Mouse (Mus musculus): Measurements from ENCODE around the gene Fabp3. TPM values are rescaled to one million over a fixed set of nuclear protein-coding genes. Genes with fewer than 3 reads are reported as not detected.

The Fabp3 gene
- polyA plus RNA-seq, 1 experiment: 222 TPM

DNA sequence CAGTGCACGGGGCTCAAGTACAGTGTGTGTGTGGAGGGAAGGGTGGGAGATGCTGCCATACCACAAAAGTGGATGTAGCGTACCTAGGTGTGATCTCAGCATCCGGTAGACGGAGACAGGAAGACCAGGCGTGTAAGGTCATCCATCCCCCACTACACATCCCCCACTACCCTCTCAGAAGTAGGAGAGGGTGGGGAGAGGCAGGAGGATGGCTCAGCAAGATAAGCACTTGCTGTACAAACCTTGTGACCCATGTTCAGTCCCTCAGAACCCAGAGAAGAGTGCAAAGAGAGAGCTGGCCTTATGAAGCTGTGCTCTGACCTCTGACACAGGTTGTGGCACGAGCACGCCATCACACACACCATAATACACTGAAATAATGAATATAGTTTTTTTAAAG is 13.2 kb downstream of the Fabp3 start:
- no peak overlapping the region for H3K27ac ChIP-seq (ENCODE audit: control insufficient read depth, insufficient read depth, low read length)
- H3K36me3 ChIP-seq (ENCODE audit: control insufficient read depth, insufficient read depth, low read length): peaks cover 22% of the 10 kb centered on the region
- TF ChIP-seq CTCF (IDR thresholded peaks at IDR 0.05; ENCODE audit: borderline replicate concordance, control insufficient read depth, extremely low read depth, insufficient read depth, low read length, poor library complexity) (no peak), POLR2A (IDR thresholded peaks at IDR 0.05; ENCODE audit: control insufficient read depth, extremely low read depth, insufficient read depth, low read length, poor library complexity) (no peak)
- H3K27me3 ChIP-seq (ENCODE audit: control insufficient read depth, insufficient read depth, low read length): no peaks in the 10 kb centered on the region
- DNase-seq: no peak
- no peak overlapping the region for H3K4me3 ChIP-seq (ENCODE audit: control insufficient read depth, insufficient read depth, low read length)
- 94% methylated on average over 7 of the region's 7 CpGs for WGBS
- no peaks in the 10 kb centered on the region; the same call in 1 of the 2 replicates for H3K4me1 ChIP-seq (replicated peaks; ENCODE audit: control insufficient read depth, insufficient read depth, low read length)

GRCm38 (mm10) chr4:130322567-130322966 is 14.2 kb downstream of the Fabp3 start:
- no peak for DNase-seq
- H3K4me1 ChIP-seq (replicated peaks; ENCODE audit: control insufficient read depth, insufficient read depth, low read length): no peaks in the 10 kb centered on the region
- H3K27ac ChIP-seq (ENCODE audit: control insufficient read depth, insufficient read depth, low read length): no peak overlapping the region
- H3K4me3 ChIP-seq (ENCODE audit: control insufficient read depth, insufficient read depth, low read length): no peak overlapping the region
- H3K27me3 ChIP-seq (ENCODE audit: control insufficient read depth, insufficient read depth, low read length): no peaks in the 10 kb centered on the region
- H3K36me3 ChIP-seq (ENCODE audit: control insufficient read depth, insufficient read depth, low read length): peaks cover 22% of the 10 kb centered on the region
- WGBS: 90% methylated on average over 7 of the region's 7 CpGs
- TF ChIP-seq CTCF (IDR thresholded peaks at IDR 0.05; ENCODE audit: borderline replicate concordance, control insufficient read depth, extremely low read depth, insufficient read depth, low read length, poor library complexity): no peak
- TF ChIP-seq POLR2A (IDR thresholded peaks at IDR 0.05; ENCODE audit: control insufficient read depth, extremely low read depth, insufficient read depth, low read length, poor library complexity): no peak

DNA sequence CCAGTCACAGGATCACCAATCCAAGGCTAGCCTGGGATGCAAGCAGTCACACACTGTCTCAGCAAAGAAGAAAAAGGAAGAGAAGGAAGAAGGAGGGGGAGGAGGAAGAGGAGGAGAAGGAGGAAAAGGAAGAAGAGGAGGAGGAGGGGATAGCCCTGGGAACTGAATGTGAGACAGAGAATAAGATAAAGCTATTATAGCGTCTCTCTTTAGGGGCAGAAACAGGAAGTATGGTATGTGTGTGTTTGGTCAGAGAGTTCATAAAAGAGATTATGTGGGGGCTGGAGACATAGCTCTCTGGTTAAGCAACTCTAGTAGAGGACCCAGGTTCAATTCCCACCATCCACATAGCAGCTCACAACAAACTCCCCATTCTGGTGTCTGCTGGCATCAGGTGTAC is 14.8 kb downstream of the Fabp3 start:
- Histone ChIP-seq H3K27me3 (ENCODE audit: control insufficient read depth, insufficient read depth, low read length) (no peaks in the 10 kb centered on the region), H3K36me3 (ENCODE audit: control insufficient read depth, insufficient read depth, low read length) (peaks cover 22% of the 10 kb centered on the region), H3K4me3 (ENCODE audit: control insufficient read depth, insufficient read depth, low read length) (no peak overlapping the region), H3K4me1 (replicated peaks; ENCODE audit: control insufficient read depth, insufficient read depth, low read length) (no peaks in the 10 kb centered on the region), H3K27ac (ENCODE audit: control insufficient read depth, insufficient read depth, low read length) (no peak overlapping the region)
- no peak for DNase-seq
- WGBS: 71% methylated on average over 1 of the region's 1 CpGs
- TF ChIP-seq CTCF (IDR thresholded peaks at IDR 0.05; ENCODE audit: borderline replicate concordance, control insufficient read depth, extremely low read depth, insufficient read depth, low read length, poor library complexity) (no peak), POLR2A (IDR thresholded peaks at IDR 0.05; ENCODE audit: control insufficient read depth, extremely low read depth, insufficient read depth, low read length, poor library complexity) (no peak)

DNA sequence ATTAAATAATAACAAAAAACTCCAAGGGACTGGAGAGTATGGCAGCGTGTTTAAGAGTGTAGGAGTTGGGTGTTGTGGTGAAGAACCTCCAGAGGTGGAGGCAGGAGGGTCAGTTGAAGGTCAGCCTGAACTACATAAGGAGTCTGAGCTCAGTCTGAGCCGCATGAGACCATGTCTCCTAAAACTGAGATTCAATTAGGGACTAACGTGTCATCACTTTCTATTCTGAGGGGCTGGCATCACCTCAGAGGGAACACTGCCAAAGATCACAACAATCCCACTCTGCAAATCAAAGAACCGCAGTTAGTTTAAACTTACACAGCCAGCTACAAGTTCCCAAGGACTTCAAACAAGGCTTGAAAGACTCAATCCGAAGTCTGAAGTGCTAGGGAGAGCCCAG is 15.2 kb downstream of the Fabp3 start:
- peaks cover 22% of the 10 kb centered on the region for H3K36me3 ChIP-seq (ENCODE audit: control insufficient read depth, insufficient read depth, low read length)
- WGBS: 95% methylated on average over 5 of the region's 5 CpGs
- H3K4me1 ChIP-seq (replicated peaks; ENCODE audit: control insufficient read depth, insufficient read depth, low read length): no peaks in the 10 kb centered on the region
- H3K27me3 ChIP-seq (ENCODE audit: control insufficient read depth, insufficient read depth, low read length): no peaks in the 10 kb centered on the region
- H3K27ac ChIP-seq (ENCODE audit: control insufficient read depth, insufficient read depth, low read length): no peak overlapping the region
- no peak for DNase-seq
- no peak overlapping the region for H3K4me3 ChIP-seq (ENCODE audit: control insufficient read depth, insufficient read depth, low read length)
- no peak for TF ChIP-seq POLR2A (IDR thresholded peaks at IDR 0.05; ENCODE audit: control insufficient read depth, extremely low read depth, insufficient read depth, low read length, poor library complexity)
- TF ChIP-seq CTCF (IDR thresholded peaks at IDR 0.05; ENCODE audit: borderline replicate concordance, control insufficient read depth, extremely low read depth, insufficient read depth, low read length, poor library complexity): no peak

- no peak for DNase-seq
- no peaks in the 10 kb centered on the region for H3K4me1 ChIP-seq (replicated peaks; ENCODE audit: control insufficient read depth, insufficient read depth, low read length)
- H3K27ac ChIP-seq (ENCODE audit: control insufficient read depth, insufficient read depth, low read length): no peak overlapping the region
- 98% methylated on average over 2 of the region's 2 CpGs for WGBS
- no peak overlapping the region for H3K4me3 ChIP-seq (ENCODE audit: control insufficient read depth, insufficient read depth, low read length)
- no peaks in the 10 kb centered on the region for H3K27me3 ChIP-seq (ENCODE audit: control insufficient read depth, insufficient read depth, low read length)
- TF ChIP-seq POLR2A (IDR thresholded peaks at IDR 0.05; ENCODE audit: control insufficient read depth, extremely low read depth, insufficient read depth, low read length, poor library complexity) (no peak), CTCF (IDR thresholded peaks at IDR 0.05; ENCODE audit: borderline replicate concordance, control insufficient read depth, extremely low read depth, insufficient read depth, low read length, poor library complexity) (no peak)
- peaks cover 27% of the 10 kb centered on the region for H3K36me3 ChIP-seq (ENCODE audit: control insufficient read depth, insufficient read depth, low read length)
Measured at GRCm38 (mm10) chr4:130325446-130325845, 17.1 kb downstream of the Fabp3 start.

GRCm38 (mm10) chr4:130327366-130327765 is 19.0 kb downstream of the Fabp3 start:
- Histone ChIP-seq H3K4me3 (ENCODE audit: control insufficient read depth, insufficient read depth, low read length) (no peak overlapping the region), H3K36me3 (ENCODE audit: control insufficient read depth, insufficient read depth, low read length) (peaks cover 20% of the 10 kb centered on the region), H3K4me1 (replicated peaks; ENCODE audit: control insufficient read depth, insufficient read depth, low read length) (no peaks in the 10 kb centered on the region), H3K27me3 (ENCODE audit: control insufficient read depth, insufficient read depth, low read length) (no peaks in the 10 kb centered on the region), H3K27ac (ENCODE audit: control insufficient read depth, insufficient read depth, low read length) (no peak overlapping the region)
- DNase-seq: no peak
- WGBS: 96% methylated on average over 9 of the region's 9 CpGs
- no peak for TF ChIP-seq CTCF (IDR thresholded peaks at IDR 0.05; ENCODE audit: borderline replicate concordance, control insufficient read depth, extremely low read depth, insufficient read depth, low read length, poor library complexity)
- TF ChIP-seq POLR2A (IDR thresholded peaks at IDR 0.05; ENCODE audit: control insufficient read depth, extremely low read depth, insufficient read depth, low read length, poor library complexity): no peak

GRCm38 (mm10) chr4:130335867-130336266 is 27.5 kb downstream of the Fabp3 start:
- Histone ChIP-seq H3K4me3 (ENCODE audit: control insufficient read depth, insufficient read depth, low read length) (no peak overlapping the region), H3K36me3 (ENCODE audit: control insufficient read depth, insufficient read depth, low read length) (peaks cover 3% of the 10 kb centered on the region; the same call in 1 of the 2 replicates), H3K4me1 (replicated peaks; ENCODE audit: control insufficient read depth, insufficient read depth, low read length) (no peaks in the 10 kb centered on the region), H3K27ac (ENCODE audit: control insufficient read depth, insufficient read depth, low read length) (no peak overlapping the region), H3K27me3 (ENCODE audit: control insufficient read depth, insufficient read depth, low read length) (no peaks in the 10 kb centered on the region)
- DNase-seq: no peak
- TF ChIP-seq POLR2A (IDR thresholded peaks at IDR 0.05; ENCODE audit: control insufficient read depth, extremely low read depth, insufficient read depth, low read length, poor library complexity) (no peak), CTCF (IDR thresholded peaks at IDR 0.05; ENCODE audit: borderline replicate concordance, control insufficient read depth, extremely low read depth, insufficient read depth, low read length, poor library complexity) (no peak)
- WGBS: 95% methylated on average over 5 of the region's 5 CpGs
